Mouse (Mus musculus) limb, embryonic 15.5 days (tissue): Measurements from ENCODE around the gene Cend1. TPM values are rescaled to one million over a fixed set of nuclear protein-coding genes. Genes with fewer than 3 reads are reported as not detected.
A peak's percentile ranks its signal among the peaks of the same experiment; 100 is the strongest.

ENCODE experiments used
- ATAC-seq: fragments of 200-750 bp; cut with Nextera tagmentation; 2 replicates; pipeline ENCODE4 v1.8.0; 2017; ENCODE audit warnings: low read depth, moderate TSS enrichment; ENCODE audit not compliant: insufficient number of reproducible peaks, low FRiP score, low TSS enrichment
- H3K27ac ChIP-seq: fragments of 300-500 bp; sonication (generic); 2 replicates; pipeline ENCODE4 v1.5.1; 2015; ENCODE audit warnings: moderate library complexity, mild to moderate bottlenecking, inconsistent platforms
- H3K27me3 ChIP-seq: fragments of 300-500 bp; sonication (generic); 2 replicates; pipeline ENCODE4 v1.6.1; 2015; ENCODE audit warnings: inconsistent platforms
- H3K36me3 ChIP-seq: fragments of 300-500 bp; sonication (generic); 2 replicates; pipeline ENCODE4 v1.6.1; 2015; ENCODE audit warnings: inconsistent platforms
- H3K4me1 ChIP-seq: fragments of 300-500 bp; sonication (generic); 2 replicates; pipeline ENCODE4 v1.6.1; 2015; ENCODE audit warnings: inconsistent platforms
- H3K4me2 ChIP-seq: fragments of 300-500 bp; sonication (generic); 2 replicates; pipeline ENCODE4 v1.6.1; 2015; ENCODE audit warnings: mild to moderate bottlenecking, inconsistent platforms
- H3K4me3 ChIP-seq: fragments of 300-500 bp; sonication (generic); 2 replicates; pipeline ENCODE4 v1.5.1; 2015; ENCODE audit warnings: mild to moderate bottlenecking, inconsistent platforms
- H3K9ac ChIP-seq: fragments of 300-500 bp; sonication (generic); 2 replicates; pipeline ENCODE4 v1.6.1; 2015; ENCODE audit warnings: inconsistent platforms
- H3K9me3 ChIP-seq: fragments of 300-500 bp; sonication (generic); 2 replicates; pipeline ENCODE4 v1.6.1; 2016; ENCODE audit warnings: inconsistent platforms
- WGBS: fragments of 180-500 bp; shearing (Covaris S2); methylation state at CpG from one replicate; pipeline ENCODE4 v1.1.7; 2015; 5-methylcytosine and 5-hydroxymethylcytosine counted together
- polyA plus RNA-seq: library from polyadenylated mRNA; unstranded; fragments of >200 nt; fragmentation: Nextera tagmentation; extraction: Ambion mirVana; gene quantifications from 2 replicates; pipeline ENCODE4 v1.2.1, GENCODE M21; 2015

The Cend1 gene
- polyA plus RNA-seq, 1 experiment from 2014 or later: 1.9 TPM

DNA sequence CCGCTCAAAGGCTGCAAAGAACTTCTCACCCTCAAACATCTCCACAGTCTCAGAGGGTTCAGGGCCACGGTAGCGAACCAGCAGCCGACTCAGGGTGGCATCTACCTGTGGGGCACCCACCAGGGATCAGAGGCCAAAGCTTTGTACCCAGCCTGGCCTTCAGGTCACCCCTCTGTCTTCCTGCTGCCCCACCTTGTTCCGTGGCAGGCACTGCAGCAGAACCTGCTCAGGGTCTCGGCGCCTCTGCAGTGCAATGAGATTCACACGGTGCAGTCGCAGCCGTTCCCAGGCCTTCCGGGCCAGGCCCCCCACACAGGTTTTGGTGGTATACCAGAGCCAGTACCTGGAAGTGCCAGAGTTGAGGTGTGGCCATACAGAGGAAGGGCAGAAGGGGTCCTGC, 10.5 kb upstream of the Cend1 start:
- Histone ChIP-seq H3K27me3 (no peaks in the 10 kb centered on the region), H3K9ac (no peak overlapping the region), H3K4me1 (peaks cover 61% of the 10 kb centered on the region), H3K9me3 (no peaks in the 10 kb centered on the region), H3K4me2 (no peak overlapping the region), H3K4me3 (no peak overlapping the region), H3K27ac (no peak overlapping the region), H3K36me3 (peaks cover 35% of the 10 kb centered on the region)
- ATAC-seq: no peak
- WGBS: 92% methylated on average over 11 of the region's 11 CpGs

DNA sequence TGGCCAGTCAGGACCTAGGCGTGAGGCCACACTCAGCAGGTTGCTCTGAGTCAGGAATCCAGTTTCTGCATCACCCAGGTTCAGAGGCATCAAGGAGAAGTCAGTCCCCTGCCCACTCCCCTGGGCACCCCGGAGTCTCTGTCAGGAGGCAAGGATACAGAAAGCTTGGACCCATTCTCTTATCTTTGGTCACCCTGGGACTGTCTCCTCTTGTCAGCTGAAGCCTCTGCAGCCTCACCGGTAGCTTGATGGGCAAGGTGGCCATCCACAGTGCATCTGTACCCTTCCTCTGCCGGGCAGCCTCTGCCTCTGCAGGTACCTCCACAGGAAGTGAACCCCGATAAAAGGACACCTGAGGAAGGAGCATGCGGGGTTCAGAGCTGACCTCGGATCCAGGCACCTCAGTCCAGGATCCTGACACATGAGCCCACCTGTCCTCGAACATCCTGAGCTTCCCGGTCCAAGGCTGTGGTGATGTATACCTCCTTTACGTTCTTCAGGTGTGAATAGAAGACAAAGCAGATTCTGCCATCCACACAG, 9.9 kb upstream of the Cend1 start:
- H3K4me1 ChIP-seq: peaks cover 67% of the 10 kb centered on the region
- H3K27ac ChIP-seq: no peak overlapping the region
- no peak overlapping the region for H3K4me2 ChIP-seq
- H3K9ac ChIP-seq: no peak overlapping the region
- ATAC-seq: no peak
- 96% methylated on average over 10 of the region's 10 CpGs for WGBS
- H3K4me3 ChIP-seq: no peak overlapping the region
- no peaks in the 10 kb centered on the region for H3K27me3 ChIP-seq
- no peaks in the 10 kb centered on the region for H3K9me3 ChIP-seq
- peaks cover 35% of the 10 kb centered on the region for H3K36me3 ChIP-seq

DNA sequence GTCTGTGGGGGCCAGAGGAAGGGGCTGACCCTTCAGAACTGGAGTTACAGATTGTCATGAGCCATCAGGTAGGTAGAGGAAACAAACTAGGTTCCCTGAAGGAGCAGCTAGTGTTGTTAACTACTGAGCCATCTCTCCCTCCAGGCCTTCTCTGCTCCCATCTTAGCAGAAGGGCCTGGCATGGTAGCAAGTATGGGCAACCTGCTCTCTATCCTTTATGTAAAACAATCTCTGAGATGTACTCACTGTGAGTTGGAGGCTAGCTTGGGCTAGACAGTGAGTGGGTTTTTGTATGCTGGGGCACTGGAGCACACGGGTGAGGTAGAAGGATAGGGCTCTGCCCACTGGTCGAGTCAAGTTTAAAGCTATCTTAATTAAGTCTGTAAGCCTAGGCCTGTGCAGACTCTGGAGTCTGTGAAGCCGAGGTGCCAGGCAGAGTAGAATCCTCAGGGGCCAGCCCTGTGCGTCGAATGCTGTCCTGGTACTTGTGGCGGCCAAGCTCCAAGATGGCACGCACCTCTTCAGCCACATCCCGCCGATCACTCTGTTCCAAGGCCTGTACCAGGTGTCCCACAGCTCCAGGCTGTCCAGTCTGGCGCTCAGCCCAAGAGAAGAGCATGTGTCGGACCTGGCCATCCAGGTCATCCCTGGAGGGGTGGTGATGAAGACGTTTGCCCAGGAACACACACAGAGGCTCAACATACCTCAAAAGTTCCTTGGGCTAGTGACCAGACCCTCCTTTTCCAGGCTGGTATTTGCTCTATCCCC, 9.1 kb upstream of the Cend1 start:
- no peak for ATAC-seq
- H3K4me1 ChIP-seq: peaks cover 68% of the 10 kb centered on the region
- peaks cover 40% of the 10 kb centered on the region for H3K36me3 ChIP-seq
- no peak overlapping the region for H3K9ac ChIP-seq
- H3K27ac ChIP-seq: no peak overlapping the region; the same call in 1 of the 2 replicates
- H3K4me2 ChIP-seq: no peak overlapping the region
- H3K4me3 ChIP-seq: no peak overlapping the region
- no peaks in the 10 kb centered on the region for H3K27me3 ChIP-seq
- WGBS: 89% methylated on average over 12 of the region's 12 CpGs
- no peaks in the 10 kb centered on the region for H3K9me3 ChIP-seq

DNA sequence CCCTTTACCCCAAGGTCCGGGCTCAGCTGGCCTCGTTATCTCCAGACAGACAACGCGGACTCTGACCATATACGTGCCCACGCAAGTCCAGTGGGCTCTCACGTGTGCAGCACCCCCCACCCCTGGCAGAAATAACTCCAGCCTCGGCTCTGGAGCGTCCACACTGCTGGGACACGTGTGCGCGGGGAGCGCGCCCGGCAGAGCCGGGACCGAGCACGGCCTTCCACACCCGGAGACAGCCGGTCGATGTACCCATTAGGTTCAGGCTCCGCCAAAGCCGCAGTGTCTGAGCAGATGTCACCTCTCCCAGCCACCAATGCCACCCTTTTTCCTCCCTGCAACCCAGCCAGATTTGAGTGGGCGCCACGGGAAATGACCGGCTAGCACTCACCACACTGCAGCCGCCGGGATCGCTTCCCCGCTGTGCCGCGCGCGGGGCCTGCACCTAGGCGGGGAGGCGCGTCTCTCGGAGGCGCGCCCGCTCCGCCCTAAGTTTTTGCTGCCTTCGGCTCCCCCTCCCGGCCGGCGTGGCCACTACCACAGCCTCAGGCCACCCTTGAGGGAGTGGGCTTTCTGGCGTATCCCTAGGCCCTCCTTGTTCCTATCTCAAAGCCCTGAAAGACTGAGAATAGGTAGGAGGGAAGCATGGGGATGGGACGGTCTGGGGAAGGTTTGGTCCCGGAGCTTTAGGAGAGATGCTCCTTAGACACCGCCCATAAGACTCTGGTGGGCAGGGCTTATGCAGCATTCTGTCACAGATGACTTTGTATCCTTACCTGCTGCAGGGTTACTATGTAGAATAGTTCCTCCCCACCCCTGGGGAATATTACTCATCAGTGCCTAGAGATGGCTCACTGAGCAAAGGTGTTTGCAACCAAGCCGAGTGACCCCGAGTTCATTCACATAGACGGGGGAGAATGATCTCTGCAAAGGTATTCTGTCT, 8.2 kb upstream of the Cend1 start, which contains the start of gene Slc25a22:
Gene Slc25a22 (minus strand): TSS at position 715 of the 943 bp plus-strand sequence.
- H3K4me1 ChIP-seq: peaks cover 67% of the 10 kb centered on the region
- peaks cover 48% of the 10 kb centered on the region for H3K36me3 ChIP-seq
- H3K4me2 ChIP-seq: peak within 1 kb of the TSS; percentile 82
- 6% methylated on average over 53 of the region's 53 CpGs for WGBS
- no peaks in the 10 kb centered on the region for H3K9me3 ChIP-seq
- H3K9ac ChIP-seq: peak within 1 kb of the TSS; percentile 69
- H3K4me3 ChIP-seq: peak within 1 kb of the TSS; percentile 67
- H3K27me3 ChIP-seq: no peaks in the 10 kb centered on the region
- peak within 1 kb of the TSS; percentile 63 for H3K27ac ChIP-seq
- ATAC-seq: peak; percentile 76

DNA sequence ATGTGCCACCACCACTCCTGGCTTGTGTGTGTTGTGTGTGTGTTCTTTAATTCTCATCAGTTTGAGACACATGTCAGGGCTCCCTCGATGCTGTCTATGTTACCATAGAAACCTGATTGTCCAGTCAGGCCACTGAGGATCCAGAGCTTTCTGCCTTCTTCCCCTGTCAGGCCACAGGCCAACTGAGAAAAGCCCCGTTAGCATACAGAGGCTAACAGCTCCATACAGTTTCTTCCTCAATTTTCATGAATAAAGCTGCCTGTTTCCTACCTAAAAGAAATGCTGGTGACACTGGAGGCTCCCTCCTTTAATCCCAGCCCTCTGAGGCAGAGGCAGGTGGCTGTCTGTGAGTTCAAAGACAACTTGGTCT, 7.2 kb upstream of the Cend1 start:
- no peak overlapping the region for H3K27ac ChIP-seq
- no peak for ATAC-seq
- H3K9me3 ChIP-seq: no peaks in the 10 kb centered on the region
- peak overlapping the region; percentile 82 for H3K4me2 ChIP-seq
- H3K36me3 ChIP-seq: peaks cover 57% of the 10 kb centered on the region
- WGBS: 66% methylated on average over 2 of the region's 2 CpGs
- H3K4me1 ChIP-seq: peaks cover 65% of the 10 kb centered on the region
- H3K9ac ChIP-seq: peak overlapping the region; percentile 69; the same call in 1 of the 2 replicates
- H3K4me3 ChIP-seq: peak overlapping the region; percentile 67
- H3K27me3 ChIP-seq: no peaks in the 10 kb centered on the region

DNA sequence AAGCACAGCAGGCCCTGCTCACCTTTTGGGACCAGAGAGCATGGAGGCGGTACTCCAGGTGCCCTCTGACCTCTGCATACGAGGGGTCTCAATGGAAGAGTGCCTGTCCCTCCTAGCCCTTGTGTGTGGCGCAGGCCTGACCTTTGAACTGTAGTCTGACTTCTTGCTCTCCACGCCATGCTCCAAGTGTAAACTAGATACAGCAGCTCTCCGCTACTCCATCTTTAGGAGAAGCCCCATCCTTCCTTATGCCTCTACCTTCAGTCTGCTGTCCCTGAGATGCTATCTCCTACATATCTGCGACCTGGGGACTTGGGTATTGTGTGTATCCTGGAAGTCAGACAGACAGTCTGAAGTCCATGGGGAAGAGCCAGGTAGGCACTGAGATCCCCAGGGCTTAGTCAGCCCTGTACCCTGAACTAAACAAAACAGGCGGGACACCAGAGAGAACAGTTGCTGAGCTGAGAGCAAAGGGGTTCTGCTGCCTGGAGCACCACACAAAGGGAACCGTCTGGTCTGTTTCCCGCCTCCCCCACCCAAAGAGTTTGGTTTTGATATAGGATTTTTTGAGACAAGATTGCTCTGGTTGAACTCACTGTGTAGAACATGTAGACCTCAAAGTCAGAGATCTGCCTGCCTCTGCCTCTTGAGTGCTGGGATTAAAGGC, 6.7 kb upstream of the Cend1 start:
- Histone ChIP-seq H3K4me2 (peak overlapping the region; percentile 85), H3K27me3 (no peaks in the 10 kb centered on the region)
- WGBS: 85% methylated on average over 9 of the region's 9 CpGs

DNA sequence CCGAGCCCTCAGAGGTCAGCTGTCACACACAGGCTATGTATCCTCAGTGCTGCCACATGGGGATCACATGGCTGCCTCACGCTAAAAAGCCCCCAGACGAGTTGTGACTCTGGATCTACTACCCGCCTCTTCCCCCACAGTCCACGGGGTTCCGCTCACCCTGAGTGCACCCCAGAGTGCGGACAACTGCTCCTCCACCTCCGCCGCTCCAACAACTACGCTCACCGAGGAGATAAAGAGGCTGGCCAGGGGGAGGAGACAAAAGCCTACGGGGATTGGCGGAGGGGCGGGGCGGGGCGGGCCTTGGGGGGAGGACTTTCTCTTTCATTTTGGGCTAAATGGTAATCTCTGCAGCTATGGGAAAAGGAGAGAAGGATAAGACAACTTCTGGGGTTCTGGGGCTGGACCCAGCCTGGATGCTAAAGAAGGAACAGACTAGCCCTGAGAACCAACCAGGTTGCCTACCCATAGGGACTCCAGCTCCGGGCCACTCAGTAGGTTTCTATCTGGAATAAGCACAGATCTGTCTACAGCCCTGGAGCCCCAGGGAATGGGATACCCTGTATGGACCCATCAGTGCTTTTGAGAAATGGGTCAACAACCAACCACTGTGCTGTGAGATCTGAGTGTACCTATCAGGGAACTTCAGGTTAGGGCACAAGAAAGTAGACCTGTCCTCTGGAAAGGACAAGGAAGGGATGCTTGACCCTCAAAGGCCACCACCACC, 6.0 kb upstream of the Cend1 start:
- Histone ChIP-seq H3K4me2 (peak overlapping the region; percentile 85), H3K9me3 (no peaks in the 10 kb centered on the region), H3K4me1 (peaks cover 53% of the 10 kb centered on the region), H3K9ac (peak overlapping the region; percentile 39; the same call in 1 of the 2 replicates), H3K36me3 (peaks cover 57% of the 10 kb centered on the region), H3K27me3 (no peaks in the 10 kb centered on the region), H3K4me3 (peak overlapping the region; percentile 51), H3K27ac (peak overlapping the region; percentile 8; the same call in 1 of the 2 replicates)
- no peak for ATAC-seq
- WGBS: 6% methylated on average over 17 of the region's 17 CpGs

More for the DNA sequence above, 6.7 kb upstream of the Cend1 start:
- no peak for ATAC-seq
- peak overlapping the region; percentile 67; the same call in 1 of the 2 replicates for H3K4me3 ChIP-seq
- H3K9ac ChIP-seq: no peak overlapping the region
- H3K4me1 ChIP-seq: peaks cover 60% of the 10 kb centered on the region
- no peaks in the 10 kb centered on the region for H3K9me3 ChIP-seq
- peaks cover 57% of the 10 kb centered on the region for H3K36me3 ChIP-seq
- no peak overlapping the region for H3K27ac ChIP-seq

DNA sequence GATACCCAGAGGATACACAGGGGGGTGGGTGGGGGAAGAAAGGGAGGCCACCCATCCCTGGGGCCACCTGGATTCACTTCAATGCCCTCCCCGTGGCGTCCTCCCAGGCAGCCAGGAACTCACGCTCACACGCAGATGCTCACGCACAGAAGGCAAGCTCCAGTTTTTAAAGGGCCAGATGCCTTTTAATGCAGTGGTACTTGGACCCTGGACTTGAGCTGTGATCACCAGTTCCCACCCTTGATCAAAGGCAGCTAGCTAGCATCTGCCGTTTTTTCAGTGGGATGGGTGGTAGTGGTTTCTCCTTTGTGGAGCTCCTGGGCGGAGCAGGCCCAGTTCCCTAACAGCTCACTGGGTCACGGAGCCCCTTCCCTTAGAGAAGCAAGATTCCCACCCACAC, 5.2 kb upstream of the Cend1 start:
- peaks cover 58% of the 10 kb centered on the region for H3K4me1 ChIP-seq
- H3K4me2 ChIP-seq: peak overlapping the region; percentile 85
- no peaks in the 10 kb centered on the region for H3K9me3 ChIP-seq
- peak overlapping the region; percentile 8; the same call in 1 of the 2 replicates for H3K27ac ChIP-seq
- peak overlapping the region; percentile 51 for H3K4me3 ChIP-seq
- no peak for ATAC-seq
- peak overlapping the region; percentile 52; the same call in 1 of the 2 replicates for H3K9ac ChIP-seq
- H3K27me3 ChIP-seq: no peaks in the 10 kb centered on the region
- peaks cover 52% of the 10 kb centered on the region for H3K36me3 ChIP-seq
- 11% methylated on average over 8 of the region's 8 CpGs for WGBS

DNA sequence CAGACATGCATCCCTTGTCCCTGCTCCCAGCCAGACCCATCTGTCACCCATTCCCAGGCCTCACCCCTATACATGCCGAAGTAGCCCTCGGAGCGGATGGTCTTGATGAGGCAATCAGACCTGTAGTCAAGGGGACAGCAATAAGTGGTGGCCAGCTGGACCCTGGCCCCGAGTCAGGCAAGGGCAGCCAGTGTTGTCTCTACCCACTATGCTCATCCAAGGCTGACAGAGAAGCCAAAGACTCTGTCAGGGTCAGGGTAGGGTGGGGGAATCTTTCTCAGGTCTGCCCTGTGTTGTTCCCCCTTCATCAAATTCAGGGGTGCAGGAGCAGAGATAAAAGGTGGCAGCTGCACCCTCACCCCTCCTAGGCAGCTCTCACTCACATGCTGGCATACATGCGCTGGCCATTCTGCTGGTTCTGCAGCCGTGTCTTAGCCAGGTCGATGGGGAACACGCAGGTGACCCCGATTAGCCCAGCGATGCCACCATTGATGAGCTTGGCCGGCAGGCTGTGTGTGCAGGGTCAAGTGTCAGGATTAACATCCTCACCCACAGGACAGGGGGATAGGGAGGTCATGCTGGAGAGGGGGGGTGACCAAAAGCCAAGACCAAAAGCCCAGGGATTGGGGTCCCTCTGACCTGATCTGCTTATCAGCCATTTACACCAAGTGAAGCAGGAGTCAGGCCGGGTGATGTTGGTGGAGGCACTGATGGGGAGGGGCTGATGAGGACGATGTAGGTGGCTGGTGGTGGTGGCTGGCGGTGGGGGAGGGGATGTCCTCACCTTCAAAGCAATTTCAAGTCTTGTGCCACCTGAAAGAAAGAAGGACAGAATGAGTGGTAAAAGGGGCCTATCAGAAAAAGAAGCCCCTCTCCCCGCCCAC, 4.5 kb upstream of the Cend1 start:
- H3K27ac ChIP-seq: no peak overlapping the region
- H3K4me1 ChIP-seq: peaks cover 64% of the 10 kb centered on the region
- WGBS: 71% methylated on average over 15 of the region's 15 CpGs

More for the DNA sequence above, 4.5 kb upstream of the Cend1 start:
- Histone ChIP-seq H3K4me3 (peak overlapping the region; percentile 51), H3K9ac (peak overlapping the region; percentile 52; the same call in 1 of the 2 replicates), H3K36me3 (peaks cover 45% of the 10 kb centered on the region), H3K27me3 (no peaks in the 10 kb centered on the region), H3K9me3 (no peaks in the 10 kb centered on the region), H3K4me2 (peak overlapping the region; percentile 85)
- no peak for ATAC-seq
